Mouse (Mus musculus) E14TG2a.4 (cell line): Measurements from ENCODE around the gene Elob.

Experiments used
- CTCF ChIP-seq: conservative IDR thresholded peaks from 2 replicates; pipeline ENCODE4 v1.5.1; 2014; ENCODE audit warnings: low read length
- POU5F1 ChIP-seq: IDR thresholded peaks from 2 replicates; pipeline ENCODE4 v1.6.1; 2014; ENCODE audit warnings: low read length, borderline replicate concordance

GRCm38 (mm10) chr17:23822094-23822493, 6.8 kb downstream of the Elob start:
- no peak for TF ChIP-seq CTCF
- no peak for TF ChIP-seq POU5F1
